Mouse (Mus musculus): ENCODE measurements at regions not wholly inside any gene's neighbourhood (a gene's known extent, or its start where the extent isn't known, plus 50 kb on each side); places are given as distances from the start of the nearest gene placed in this dataset.

- TF ChIP-seq POLR2A (IDR thresholded peaks at IDR 0.05; ENCODE audit: borderline replicate concordance, extremely low read depth, insufficient read depth, insufficient read length, poor library complexity, severe bottlenecking) (no peak), CTCF (IDR thresholded peaks at IDR 0.05; ENCODE audit: borderline replicate concordance, extremely low read depth, insufficient read depth, insufficient read length) (no peak)
Observed at GRCm38 (mm10) chr2:50669297-50669696, 372.7 kb upstream of the Mmadhc start.

Measured in brain, embryonic 14.5 days (tissue).